Mouse (Mus musculus): ENCODE data around the gene Fcna.

DNA sequence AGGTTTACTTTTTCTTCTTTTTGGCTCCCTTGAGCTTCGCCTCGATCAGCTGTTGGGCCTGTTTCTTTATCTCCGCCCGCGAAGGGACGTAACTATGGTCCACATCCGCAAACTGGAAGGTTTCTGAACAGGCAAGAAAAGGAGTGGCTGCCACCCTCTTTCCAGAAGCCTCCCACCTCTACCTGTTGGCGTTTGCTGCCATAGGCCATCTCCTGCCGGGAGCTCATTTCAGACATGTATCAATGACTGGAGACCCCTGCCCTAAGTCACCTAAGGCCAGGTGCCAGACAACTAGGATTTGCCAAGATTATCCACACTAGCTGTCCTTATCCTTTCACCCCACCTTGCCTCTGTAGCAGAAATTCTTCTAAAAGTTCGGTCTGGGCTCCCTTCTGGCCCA lies 19.2 kb downstream of the Fcna start:
- no peak; the same call in 1 of the 2 replicates for TF ChIP-seq GATA1 (IDR thresholded peaks at IDR 0.05; ENCODE audit: low read depth, low read length)
- no peak for TF ChIP-seq KAT2A (conservative IDR thresholded peaks at IDR 0.05; ENCODE audit: low read depth, low read length)
- no peak for TF ChIP-seq POLR2A (IDR thresholded peaks at IDR 0.05; ENCODE audit: control insufficient read depth in 1 of 2, insufficient read depth in 1 of 2, low read depth in 1 of 2, low read length in 2 of 2, poor library complexity in 1 of 2)
- 0 out of 4 replicates have a peak, but pooled peaks of 1 of the 2 experiments have one; percentile 1 for TF ChIP-seq EP300 (IDR thresholded peaks at IDR 0.05; ENCODE audit: low read depth in 1 of 2, low read length in 2 of 2)
- TF ChIP-seq CTCF (IDR thresholded peaks at IDR 0.05 in 2 of 3, conservative IDR thresholded peaks at IDR 0.05 in 1 of 3; ENCODE audit: control insufficient read depth in 1 of 3, insufficient read depth in 1 of 3, low read depth in 2 of 3, low read length in 3 of 3, poor library complexity in 1 of 3, severe bottlenecking in 1 of 3), result no peak
